Mouse (Mus musculus) NIH3T3 (cell line): ENCODE data around the gene Tuba1b.

Source experiments
- DNase-seq: peaks from one replicate; pipeline ENCODE4 v3.0.0-alpha.2; 2012; ENCODE audit warnings: low read depth

Tuba1b gene

GRCm38 (mm10) chr15:98891198-98891742 lies 43.1 kb downstream of the Tuba1b start:
- DNase-seq: no peak

- no peak for DNase-seq
These were observed 46.8 kb downstream of the Tuba1b start for GRCm38 (mm10) chr15:98887526-98887925.

- DNase-seq: no peak
These were observed 47.5 kb downstream of the Tuba1b start for GRCm38 (mm10) chr15:98886667-98887387.

GRCm38 (mm10) chr15:98884106-98884505 lies 50.3 kb downstream of the Tuba1b start:
- DNase-seq: no peak

- no peak for DNase-seq
These were observed 50.7 kb downstream of the Tuba1b start for GRCm38 (mm10) chr15:98883661-98884060.

- no peak for DNase-seq
These were observed 52.7 kb downstream of the Tuba1b start for GRCm38 (mm10) chr15:98881656-98882008.
